Mouse (Mus musculus) liver, embryonic 14.5 days (tissue): Measurements from ENCODE around the gene Lrrtm1.

ENCODE experiments used
- CTCF ChIP-seq: IDR thresholded peaks from 2 replicates; pipeline ENCODE4 v1.5.1; 2016; ENCODE audit warnings: antibody characterized with exemption, low read depth, control low read depth
- EP300 ChIP-seq: IDR thresholded peaks from 2 replicates; pipeline ENCODE4 v1.6.1; 2016; ENCODE audit warnings: antibody characterized with exemption, low read depth

- no peak for TF ChIP-seq CTCF
- no peak for TF ChIP-seq EP300
Measured at GRCm38 (mm10) chr6:77288402-77288801, 45.9 kb downstream of the Lrrtm1 start.
